Mouse (Mus musculus): ENCODE measurements at regions not wholly inside any gene's neighbourhood (a gene's known extent, or its start where the extent isn't known, plus 50 kb on each side); places are given as distances from the start of the nearest gene placed in this dataset.

DNA sequence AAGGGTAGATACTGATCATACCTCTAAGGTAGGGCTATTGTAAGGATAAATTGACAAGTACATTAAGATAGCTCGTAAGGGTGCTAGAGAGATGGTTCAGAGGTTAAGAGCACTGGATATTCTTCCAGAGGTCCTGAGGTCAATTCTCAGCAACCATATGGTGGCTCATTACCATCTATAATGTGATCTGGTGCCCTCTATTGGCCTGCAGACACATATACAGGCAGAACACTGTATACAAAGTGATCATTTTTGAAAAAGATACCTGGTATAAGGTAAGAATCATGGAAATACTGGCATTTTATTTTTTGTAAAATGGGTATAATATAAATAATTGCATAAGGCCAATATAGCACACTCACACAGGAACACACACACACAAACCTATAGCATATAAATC, 676.3 kb upstream of the Tenm4 start:
- Histone ChIP-seq H3K27me3 (ENCODE audit: control insufficient read depth, insufficient read depth, low read length) (no peaks in the 10 kb centered on the region), H3K4me1 (ENCODE audit: control insufficient read depth, insufficient read depth, low read length) (no peaks in the 10 kb centered on the region), H3K9me3 (ENCODE audit: control insufficient read depth, low read length) (no peaks in the 10 kb centered on the region), H3K27ac (replicated peaks; ENCODE audit: low read depth, low read length) (no peak overlapping the region), H3K9ac (ENCODE audit: low read depth, low read length, severe bottlenecking) (no peak overlapping the region), H3K4me2 (replicated peaks; ENCODE audit: low read depth, low read length, severe bottlenecking) (no peak overlapping the region), H3K4me3 (replicated peaks; ENCODE audit: low read length) (no peak overlapping the region), H3K36me3 (ENCODE audit: control insufficient read depth, insufficient read depth, low read length) (no peaks in the 10 kb centered on the region)
- DNase-seq (ENCODE audit: low spot score) (no peak), ATAC-seq (ENCODE audit: low FRiP score, low read depth) (no peak)
- no peak for TF ChIP-seq POLR2A (IDR thresholded peaks at IDR 0.05; ENCODE audit: borderline replicate concordance, extremely low read depth, insufficient read depth, insufficient read length)
- 61% methylated on average over 1 of the region's 1 CpGs for WGBS

DNA sequence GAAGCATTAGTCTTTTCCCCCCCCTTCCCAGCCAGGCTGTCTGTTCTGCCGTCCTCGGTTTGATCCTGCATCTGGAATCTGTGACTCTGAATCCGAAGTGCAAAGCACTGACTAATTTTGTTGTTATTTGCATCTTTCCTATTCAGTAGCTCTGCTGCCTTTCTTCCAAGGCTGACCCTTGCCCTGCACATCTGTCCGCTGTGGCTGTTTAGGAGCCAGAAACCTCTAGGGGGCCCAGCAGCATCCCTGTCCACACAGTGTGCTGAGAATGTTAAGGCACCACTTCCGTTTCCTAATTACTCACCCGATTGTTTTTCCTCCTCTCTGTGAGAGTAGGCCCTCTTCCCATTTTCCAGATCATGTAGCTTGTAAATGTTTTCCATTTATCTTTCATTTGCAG, 668.1 kb upstream of the Tenm4 start:
- Histone ChIP-seq H3K4me3 (replicated peaks; ENCODE audit: low read length) (no peak overlapping the region), H3K4me1 (ENCODE audit: control insufficient read depth, insufficient read depth, low read length) (no peaks in the 10 kb centered on the region), H3K9ac (ENCODE audit: low read depth, low read length, severe bottlenecking) (no peak overlapping the region), H3K27me3 (ENCODE audit: control insufficient read depth, insufficient read depth, low read length) (no peaks in the 10 kb centered on the region), H3K27ac (replicated peaks; ENCODE audit: low read depth, low read length) (no peak overlapping the region), H3K36me3 (ENCODE audit: control insufficient read depth, insufficient read depth, low read length) (no peaks in the 10 kb centered on the region), H3K9me3 (ENCODE audit: control insufficient read depth, low read length) (no peaks in the 10 kb centered on the region), H3K4me2 (replicated peaks; ENCODE audit: low read depth, low read length, severe bottlenecking) (no peak overlapping the region)
- no peak for ATAC-seq (ENCODE audit: low FRiP score, low read depth)
- WGBS = 17% methylated on average over 6 of the region's 6 CpGs
- TF ChIP-seq POLR2A (IDR thresholded peaks at IDR 0.05; ENCODE audit: borderline replicate concordance, extremely low read depth, insufficient read depth, insufficient read length) = no peak
- no peak for DNase-seq (ENCODE audit: low spot score)

DNA sequence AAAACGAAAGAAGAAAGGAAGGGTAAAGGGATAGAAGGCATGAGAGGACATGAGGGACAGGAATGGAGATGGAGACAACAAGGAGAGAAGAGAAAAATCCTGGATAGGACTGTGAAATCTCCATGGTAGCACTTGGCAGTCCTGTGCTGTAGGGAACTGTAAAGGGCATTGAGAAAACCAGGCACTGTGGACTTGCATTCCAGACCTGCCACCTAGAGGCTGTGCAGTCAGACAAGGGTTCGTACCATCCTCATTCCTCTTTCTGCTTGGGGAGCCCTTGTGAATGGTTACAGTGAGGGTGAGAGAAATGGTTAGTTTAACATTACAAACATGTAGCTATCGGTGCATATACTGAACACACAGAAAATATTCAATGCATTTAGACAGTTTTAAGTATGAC, 623.8 kb upstream of the Tenm4 start:
- no peak for ATAC-seq (ENCODE audit: low FRiP score, low read depth)
- Histone ChIP-seq H3K4me1 (ENCODE audit: control insufficient read depth, insufficient read depth, low read length) (no peaks in the 10 kb centered on the region), H3K27ac (replicated peaks; ENCODE audit: low read depth, low read length) (no peak overlapping the region), H3K36me3 (ENCODE audit: control insufficient read depth, insufficient read depth, low read length) (no peaks in the 10 kb centered on the region), H3K9ac (ENCODE audit: low read depth, low read length, severe bottlenecking) (no peak overlapping the region), H3K4me2 (replicated peaks; ENCODE audit: low read depth, low read length, severe bottlenecking) (no peak overlapping the region), H3K9me3 (ENCODE audit: control insufficient read depth, low read length) (no peaks in the 10 kb centered on the region), H3K27me3 (ENCODE audit: control insufficient read depth, insufficient read depth, low read length) (no peaks in the 10 kb centered on the region), H3K4me3 (replicated peaks; ENCODE audit: low read length) (no peak overlapping the region)
- WGBS = 78% methylated on average over 3 of the region's 3 CpGs
- TF ChIP-seq POLR2A (IDR thresholded peaks at IDR 0.05; ENCODE audit: borderline replicate concordance, extremely low read depth, insufficient read depth, insufficient read length) = no peak
- DNase-seq (ENCODE audit: low spot score) = no peak

DNA sequence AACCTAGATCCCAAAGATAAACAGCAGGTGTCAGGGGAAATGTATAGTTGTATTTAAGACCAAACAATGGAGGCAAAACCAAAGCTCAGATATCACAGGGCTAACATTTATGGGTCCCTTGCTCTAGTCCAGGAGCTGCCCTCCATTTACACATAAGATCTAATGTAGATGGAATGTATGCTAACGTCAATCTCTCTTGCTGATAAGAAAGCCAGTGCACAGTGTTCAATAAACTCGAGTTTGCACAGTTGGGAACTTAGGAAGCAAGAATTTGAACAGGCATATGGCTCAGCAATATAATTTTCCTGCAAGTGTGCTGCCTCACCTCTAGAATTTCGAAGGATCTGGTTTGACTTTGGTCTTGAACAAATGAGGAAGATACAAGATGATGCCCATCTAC, 620.9 kb upstream of the Tenm4 start:
- WGBS = 55% methylated on average over 3 of the region's 3 CpGs
- TF ChIP-seq POLR2A (IDR thresholded peaks at IDR 0.05; ENCODE audit: borderline replicate concordance, extremely low read depth, insufficient read depth, insufficient read length) = no peak
- no peak overlapping the region for H3K27ac ChIP-seq (replicated peaks; ENCODE audit: low read depth, low read length)
- DNase-seq (ENCODE audit: low spot score) (no peak), ATAC-seq (ENCODE audit: low FRiP score, low read depth) (no peak)
- H3K36me3 ChIP-seq (ENCODE audit: control insufficient read depth, insufficient read depth, low read length) = no peaks in the 10 kb centered on the region
- no peak overlapping the region for H3K4me2 ChIP-seq (replicated peaks; ENCODE audit: low read depth, low read length, severe bottlenecking)
- no peak overlapping the region for H3K4me3 ChIP-seq (replicated peaks; ENCODE audit: low read length)
- no peak overlapping the region for H3K9ac ChIP-seq (ENCODE audit: low read depth, low read length, severe bottlenecking)
- H3K9me3 ChIP-seq (ENCODE audit: control insufficient read depth, low read length) = no peaks in the 10 kb centered on the region
- no peaks in the 10 kb centered on the region for H3K27me3 ChIP-seq (ENCODE audit: control insufficient read depth, insufficient read depth, low read length)
- H3K4me1 ChIP-seq (ENCODE audit: control insufficient read depth, insufficient read depth, low read length) = no peaks in the 10 kb centered on the region

DNA sequence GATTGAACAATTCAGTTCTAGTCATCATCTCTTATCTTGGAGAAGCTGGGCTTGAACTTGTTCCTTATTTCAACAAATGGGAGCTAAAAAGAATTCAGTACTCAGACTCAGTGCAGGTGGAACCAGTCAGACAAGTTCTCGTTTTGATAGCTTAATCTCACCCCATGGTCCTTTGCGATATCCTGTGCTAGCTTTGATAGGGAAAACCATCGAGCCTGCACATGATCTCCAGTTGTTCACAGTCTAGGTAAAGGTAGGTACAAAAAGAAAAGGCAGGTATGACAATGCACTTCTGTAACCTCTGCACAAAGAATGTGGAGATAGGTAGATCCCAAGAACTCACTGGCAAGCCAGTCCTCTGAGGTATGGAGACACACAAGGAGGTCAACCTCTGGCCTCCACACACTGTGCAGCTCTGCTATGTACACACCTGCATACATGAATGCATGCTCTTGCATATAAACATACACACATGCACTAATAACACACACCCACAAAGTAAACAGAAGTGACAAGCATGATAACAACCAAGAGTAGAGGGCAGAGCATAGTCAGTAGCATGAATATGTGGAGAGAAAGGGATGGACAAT, 619.2 kb upstream of the Tenm4 start:
- no peak for ATAC-seq (ENCODE audit: low FRiP score, low read depth)
- DNase-seq (ENCODE audit: low spot score) = no peak
- no peak overlapping the region for H3K27ac ChIP-seq (replicated peaks; ENCODE audit: low read depth, low read length)
- no peak for TF ChIP-seq POLR2A (IDR thresholded peaks at IDR 0.05; ENCODE audit: borderline replicate concordance, extremely low read depth, insufficient read depth, insufficient read length)
- H3K4me1 ChIP-seq (ENCODE audit: control insufficient read depth, insufficient read depth, low read length) = no peaks in the 10 kb centered on the region
- WGBS = 73% methylated on average over 3 of the region's 3 CpGs
- no peak overlapping the region for H3K9ac ChIP-seq (ENCODE audit: low read depth, low read length, severe bottlenecking)
- no peaks in the 10 kb centered on the region for H3K27me3 ChIP-seq (ENCODE audit: control insufficient read depth, insufficient read depth, low read length)
- no peak overlapping the region for H3K4me3 ChIP-seq (replicated peaks; ENCODE audit: low read length)
- no peaks in the 10 kb centered on the region for H3K9me3 ChIP-seq (ENCODE audit: control insufficient read depth, low read length)
- H3K36me3 ChIP-seq (ENCODE audit: control insufficient read depth, insufficient read depth, low read length) = no peaks in the 10 kb centered on the region
- H3K4me2 ChIP-seq (replicated peaks; ENCODE audit: low read depth, low read length, severe bottlenecking) = no peak overlapping the region

DNA sequence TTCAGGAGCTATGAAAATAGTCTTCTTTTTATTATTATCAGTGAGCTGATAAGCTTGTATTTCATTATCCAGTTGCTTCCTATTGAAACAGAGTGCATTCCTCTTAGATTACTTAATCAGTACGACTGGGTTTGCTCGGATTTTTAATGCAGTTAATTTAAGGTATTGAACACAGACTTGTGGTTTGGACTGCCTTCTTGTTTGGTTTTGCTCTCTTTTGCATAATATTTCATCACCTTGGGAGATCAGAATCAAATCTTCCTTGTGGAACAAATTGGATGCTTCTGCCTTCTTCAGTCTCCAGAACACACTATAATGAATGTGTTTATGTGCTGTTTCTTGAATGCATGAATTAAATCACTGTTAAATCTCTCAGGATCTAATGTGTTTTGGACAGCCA, 612.5 kb upstream of the Tenm4 start:
- no peaks in the 10 kb centered on the region; the same call in 1 of the 2 replicates for H3K4me1 ChIP-seq (ENCODE audit: control insufficient read depth, insufficient read depth, low read length)
- TF ChIP-seq POLR2A (IDR thresholded peaks at IDR 0.05; ENCODE audit: borderline replicate concordance, extremely low read depth, insufficient read depth, insufficient read length) = no peak
- no peaks in the 10 kb centered on the region for H3K36me3 ChIP-seq (ENCODE audit: control insufficient read depth, insufficient read depth, low read length)
- 80% methylated on average over 2 of the region's 2 CpGs for WGBS
- no peak overlapping the region for H3K4me2 ChIP-seq (replicated peaks; ENCODE audit: low read depth, low read length, severe bottlenecking)
- ATAC-seq (ENCODE audit: low FRiP score, low read depth) (no peak), DNase-seq (ENCODE audit: low spot score) (no peak)
- H3K9me3 ChIP-seq (ENCODE audit: control insufficient read depth, low read length) = no peaks in the 10 kb centered on the region
- H3K27ac ChIP-seq (replicated peaks; ENCODE audit: low read depth, low read length) = no peak overlapping the region
- no peaks in the 10 kb centered on the region for H3K27me3 ChIP-seq (ENCODE audit: control insufficient read depth, insufficient read depth, low read length)
- no peak overlapping the region for H3K9ac ChIP-seq (ENCODE audit: low read depth, low read length, severe bottlenecking)
- H3K4me3 ChIP-seq (replicated peaks; ENCODE audit: low read length) = no peak overlapping the region
